Mouse (Mus musculus): ENCODE measurements around the gene Krt78.

The Krt78 gene

GRCm38 (mm10) chr15:101990946-101991345 is 36.9 kb upstream of the Krt78 start:
- no peaks in the 10 kb centered on the region for H3K36me3 ChIP-seq (ENCODE audit: insufficient read depth, low read length)
- H3K27me3 ChIP-seq (ENCODE audit: insufficient read depth, low read length), result 0 out of 2 replicates have a peak, but pooled peaks cover 7% of the 10 kb centered on the region
- H3K9me3 ChIP-seq (ENCODE audit: low read length), result peaks cover 16% of the 10 kb centered on the region
- no peak overlapping the region for H3K4me3 ChIP-seq (replicated peaks; ENCODE audit: low read length)
- peaks cover 18% of the 10 kb centered on the region for H3K4me1 ChIP-seq (replicated peaks; ENCODE audit: low read depth, low read length)
- TF ChIP-seq CTCF (conservative IDR thresholded peaks at IDR 0.05; ENCODE audit: low read length) (no peak), POU5F1 (IDR thresholded peaks at IDR 0.05; ENCODE audit: borderline replicate concordance, low read length) (no peak), NANOG (IDR thresholded peaks at IDR 0.05; ENCODE audit: borderline replicate concordance, low read length) (no peak)

- Histone ChIP-seq H3K4me3 (replicated peaks; ENCODE audit: low read length) (no peak overlapping the region), H3K36me3 (ENCODE audit: insufficient read depth, low read length) (no peaks in the 10 kb centered on the region), H3K9me3 (ENCODE audit: low read length) (no peaks in the 10 kb centered on the region), H3K4me1 (replicated peaks; ENCODE audit: low read depth, low read length) (peaks cover 30% of the 10 kb centered on the region), H3K27me3 (ENCODE audit: insufficient read depth, low read length) (0 out of 2 replicates have a peak, but pooled peaks cover 7% of the 10 kb centered on the region)
- peak; percentile 20 for TF ChIP-seq CTCF (conservative IDR thresholded peaks at IDR 0.05; ENCODE audit: low read length)
- TF ChIP-seq NANOG (IDR thresholded peaks at IDR 0.05; ENCODE audit: borderline replicate concordance, low read length), result no peak
These were observed 34.6 kb upstream of the Krt78 start for GRCm38 (mm10) chr15:101988714-101989113.

DNA sequence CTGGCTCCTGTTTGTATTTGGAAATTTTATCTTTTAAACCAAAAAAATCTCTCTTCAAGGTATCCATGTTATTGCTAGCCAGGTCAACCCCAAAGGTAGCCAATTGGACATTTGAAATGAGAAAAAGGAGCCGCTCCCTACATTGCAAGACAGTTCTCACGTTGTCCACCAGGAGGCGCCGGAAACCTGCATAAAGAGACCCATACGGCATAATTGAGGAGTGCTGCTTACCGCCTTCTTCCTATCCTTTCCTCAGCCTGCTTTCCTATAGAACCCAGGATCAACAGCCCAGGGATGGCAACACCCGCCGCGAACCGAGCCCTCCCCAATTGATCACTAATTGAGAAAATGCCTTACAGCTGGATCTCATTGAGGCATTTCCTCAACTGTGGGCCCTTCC is 34.0 kb upstream of the Krt78 start:
- H3K36me3 ChIP-seq (ENCODE audit: insufficient read depth, low read length), result no peaks in the 10 kb centered on the region
- 0 out of 2 replicates have a peak, but pooled peaks cover 7% of the 10 kb centered on the region for H3K27me3 ChIP-seq (ENCODE audit: insufficient read depth, low read length)
- no peak overlapping the region for H3K4me3 ChIP-seq (replicated peaks; ENCODE audit: low read length)
- TF ChIP-seq CTCF (conservative IDR thresholded peaks at IDR 0.05; ENCODE audit: low read length) (peak; percentile 93), NANOG (IDR thresholded peaks at IDR 0.05; ENCODE audit: borderline replicate concordance, low read length) (no peak)
- H3K9me3 ChIP-seq (ENCODE audit: low read length), result no peaks in the 10 kb centered on the region
- H3K4me1 ChIP-seq (replicated peaks; ENCODE audit: low read depth, low read length), result peaks cover 36% of the 10 kb centered on the region

DNA sequence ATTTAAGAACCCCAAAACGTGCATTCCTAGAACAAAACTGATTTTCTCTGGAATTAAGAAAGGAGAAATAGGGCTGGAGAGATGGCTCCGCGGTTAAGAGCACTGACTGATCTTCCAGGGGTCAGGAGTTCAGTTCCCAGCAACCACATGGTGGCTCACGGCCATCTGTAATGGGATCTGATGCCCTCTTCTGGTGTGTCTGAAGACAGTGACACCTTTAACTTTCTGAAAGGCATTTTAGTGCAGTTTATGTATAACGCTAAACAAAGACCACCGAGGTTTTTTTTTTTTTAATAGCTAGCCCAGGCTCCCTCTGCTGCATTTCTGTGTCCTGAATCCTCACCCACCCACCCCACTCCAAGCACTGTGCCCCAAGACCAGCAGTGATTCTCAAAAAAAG is 30.7 kb upstream of the Krt78 start:
- Histone ChIP-seq H3K4me3 (replicated peaks; ENCODE audit: low read length) (no peak overlapping the region), H3K27me3 (ENCODE audit: insufficient read depth, low read length) (0 out of 2 replicates have a peak, but pooled peaks cover 4% of the 10 kb centered on the region), H3K36me3 (ENCODE audit: insufficient read depth, low read length) (no peaks in the 10 kb centered on the region), H3K9me3 (ENCODE audit: low read length) (no peaks in the 10 kb centered on the region), H3K4me1 (replicated peaks; ENCODE audit: low read depth, low read length) (peaks cover 25% of the 10 kb centered on the region)
- TF ChIP-seq POU5F1 (IDR thresholded peaks at IDR 0.05; ENCODE audit: borderline replicate concordance, low read length), result no peak
- no peak for TF ChIP-seq CTCF (conservative IDR thresholded peaks at IDR 0.05; ENCODE audit: low read length)
- TF ChIP-seq NANOG (IDR thresholded peaks at IDR 0.05; ENCODE audit: borderline replicate concordance, low read length), result no peak

GRCm38 (mm10) chr15:101983949-101984601 is 30.0 kb upstream of the Krt78 start:
- H3K36me3 ChIP-seq (ENCODE audit: insufficient read depth, low read length), result no peaks in the 10 kb centered on the region
- 0 out of 2 replicates have a peak, but pooled peaks cover 1% of the 10 kb centered on the region for H3K27me3 ChIP-seq (ENCODE audit: insufficient read depth, low read length)
- H3K9me3 ChIP-seq (ENCODE audit: low read length), result no peaks in the 10 kb centered on the region
- TF ChIP-seq POU5F1 (IDR thresholded peaks at IDR 0.05; ENCODE audit: borderline replicate concordance, low read length) (no peak), CTCF (conservative IDR thresholded peaks at IDR 0.05; ENCODE audit: low read length) (peak; percentile 95), NANOG (IDR thresholded peaks at IDR 0.05; ENCODE audit: borderline replicate concordance, low read length) (no peak; the same call in 1 of the 2 replicates)
- H3K4me1 ChIP-seq (replicated peaks; ENCODE audit: low read depth, low read length), result peaks cover 25% of the 10 kb centered on the region
- peak overlapping the region; percentile 63 for H3K4me3 ChIP-seq (replicated peaks; ENCODE audit: low read length)

DNA sequence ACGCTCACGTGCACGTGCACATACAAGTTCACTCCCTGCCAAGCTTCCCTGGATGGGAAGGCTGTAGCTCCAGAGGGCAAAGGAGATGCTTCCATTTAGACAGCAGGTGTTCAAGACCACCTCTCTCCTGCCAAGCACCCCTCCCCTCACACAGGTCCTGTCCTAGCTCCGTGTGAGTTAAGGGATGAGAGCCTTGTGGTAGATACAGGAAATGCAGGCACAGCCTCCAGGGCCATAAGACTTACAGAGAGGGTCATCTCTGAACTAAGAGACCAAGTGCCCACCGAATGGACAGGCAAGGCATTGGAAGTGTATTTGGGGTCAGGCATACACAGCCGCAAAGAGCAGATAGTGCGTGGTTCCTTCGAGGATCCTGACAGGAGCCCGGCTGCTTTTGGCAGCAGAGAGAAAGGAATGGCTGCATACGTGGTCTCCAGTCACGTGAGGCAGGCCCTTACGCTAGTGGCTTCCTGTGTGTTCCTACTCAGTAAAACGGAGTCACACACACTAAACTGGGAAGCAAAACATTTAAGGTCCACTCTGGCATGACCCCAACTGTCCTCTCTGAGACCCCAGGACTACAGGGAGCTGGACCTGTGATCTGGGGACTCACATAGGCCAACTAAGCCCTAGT is 29.3 kb upstream of the Krt78 start:
- Histone ChIP-seq H3K4me3 (replicated peaks; ENCODE audit: low read length) (peak overlapping the region; percentile 63), H3K4me1 (replicated peaks; ENCODE audit: low read depth, low read length) (peaks cover 23% of the 10 kb centered on the region), H3K36me3 (ENCODE audit: insufficient read depth, low read length) (no peaks in the 10 kb centered on the region), H3K9me3 (ENCODE audit: low read length) (no peaks in the 10 kb centered on the region), H3K27me3 (ENCODE audit: insufficient read depth, low read length) (peaks cover 6% of the 10 kb centered on the region)
- no peak for TF ChIP-seq NANOG (IDR thresholded peaks at IDR 0.05; ENCODE audit: borderline replicate concordance, low read length)
- TF ChIP-seq CTCF (conservative IDR thresholded peaks at IDR 0.05; ENCODE audit: low read length), result peak; percentile 48
- TF ChIP-seq POU5F1 (IDR thresholded peaks at IDR 0.05; ENCODE audit: borderline replicate concordance, low read length), result no peak

DNA sequence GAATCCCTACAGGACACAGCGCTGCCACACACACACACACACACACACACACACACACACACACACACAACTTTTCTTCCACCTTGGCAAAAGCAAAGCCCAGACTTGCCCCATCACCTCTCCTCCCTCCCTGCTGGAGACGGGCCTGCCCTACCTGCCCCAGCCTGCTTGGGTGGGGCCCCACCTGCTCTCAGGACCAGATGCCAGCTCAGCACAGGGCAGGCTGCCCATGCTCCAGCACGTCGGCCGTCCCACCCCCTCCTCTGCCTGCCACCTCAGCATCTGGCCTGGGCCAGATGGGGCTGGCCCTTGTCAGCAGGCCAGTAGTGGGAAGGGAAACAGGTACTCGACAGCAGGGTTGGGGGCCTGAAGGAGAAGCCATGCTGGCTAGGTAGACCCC is 26.8 kb upstream of the Krt78 start:
- Histone ChIP-seq H3K36me3 (ENCODE audit: insufficient read depth, low read length) (no peaks in the 10 kb centered on the region), H3K4me3 (replicated peaks; ENCODE audit: low read length) (no peak overlapping the region), H3K27me3 (ENCODE audit: insufficient read depth, low read length) (peaks cover 29% of the 10 kb centered on the region), H3K4me1 (replicated peaks; ENCODE audit: low read depth, low read length) (peaks cover 43% of the 10 kb centered on the region), H3K9me3 (ENCODE audit: low read length) (no peaks in the 10 kb centered on the region)
- TF ChIP-seq NANOG (IDR thresholded peaks at IDR 0.05; ENCODE audit: borderline replicate concordance, low read length) (no peak), POU5F1 (IDR thresholded peaks at IDR 0.05; ENCODE audit: borderline replicate concordance, low read length) (no peak), CTCF (conservative IDR thresholded peaks at IDR 0.05; ENCODE audit: low read length) (no peak)

- TF ChIP-seq CTCF (conservative IDR thresholded peaks at IDR 0.05; ENCODE audit: low read length) (no peak), NANOG (IDR thresholded peaks at IDR 0.05; ENCODE audit: borderline replicate concordance, low read length) (no peak), POU5F1 (IDR thresholded peaks at IDR 0.05; ENCODE audit: borderline replicate concordance, low read length) (no peak)
These were observed 23.1 kb upstream of the Krt78 start for GRCm38 (mm10) chr15:101977043-101977726.

More at GRCm38 (mm10) chr15:101977043-101977726, 23.1 kb upstream of the Krt78 start:
- Histone ChIP-seq H3K4me1 (replicated peaks; ENCODE audit: low read depth, low read length) (peaks cover 49% of the 10 kb centered on the region), H3K9me3 (ENCODE audit: low read length) (no peaks in the 10 kb centered on the region), H3K36me3 (ENCODE audit: insufficient read depth, low read length) (no peaks in the 10 kb centered on the region), H3K27me3 (ENCODE audit: insufficient read depth, low read length) (peaks cover 53% of the 10 kb centered on the region), H3K4me3 (replicated peaks; ENCODE audit: low read length) (peak overlapping the region; percentile 68)

All from E14TG2a.4 (cell line).